Mouse (Mus musculus): ENCODE data around the gene Smarcd2.

Gene Smarcd2

GRCm38 (mm10) chr11:106272644-106273310 lies at the start of gene Smarcd2:
Gene Smarcd2, minus strand, starts transcription at chr11:106272972.
- DNase-seq (ENCODE audit: low spot score in 2 of 2): peak; percentile 100

DNA sequence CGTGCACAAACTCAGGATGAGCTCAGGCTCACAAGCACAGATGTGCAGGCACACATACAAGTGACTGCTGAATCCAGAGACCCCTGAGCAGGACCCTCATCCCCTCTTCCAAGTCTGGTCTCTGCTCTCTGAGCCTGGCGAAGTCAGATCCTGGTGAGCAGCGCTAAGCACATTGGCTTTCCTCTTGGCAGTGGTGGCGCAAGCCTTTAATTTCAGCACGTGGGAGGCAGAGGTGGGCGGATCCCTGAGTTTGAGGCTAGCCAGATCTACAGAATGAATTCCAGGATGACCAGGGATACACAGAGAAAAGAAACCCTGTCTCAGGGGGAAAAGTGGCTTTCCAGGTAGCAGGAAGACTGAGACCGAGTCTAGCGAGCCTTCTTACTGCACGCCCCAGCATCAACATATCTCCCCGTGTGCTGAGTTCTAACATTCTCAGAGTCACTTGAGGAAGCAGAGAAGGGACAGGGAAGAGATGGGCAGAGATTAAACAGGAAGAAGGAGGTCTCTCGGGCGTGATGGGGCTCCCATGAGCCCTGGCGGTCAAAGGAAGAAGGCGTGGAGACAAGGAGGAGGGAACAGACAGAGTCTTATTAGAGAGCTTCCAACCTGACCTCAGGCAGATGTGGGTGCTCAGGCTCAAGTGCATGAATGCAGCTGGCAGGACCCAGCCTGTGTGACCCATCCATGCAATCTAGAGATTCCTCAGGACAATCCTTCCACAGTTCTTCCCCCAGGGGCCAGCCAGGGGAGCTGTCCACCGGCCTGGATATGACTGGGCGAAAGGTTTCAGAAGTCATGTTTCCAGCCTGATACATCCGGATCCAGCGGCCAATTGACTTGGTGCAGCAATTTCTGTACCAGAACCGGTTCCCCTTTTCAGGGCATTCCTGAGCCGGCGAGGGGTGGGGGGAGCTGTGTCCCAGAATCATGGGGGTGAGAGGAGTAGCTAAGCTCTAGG lies 45.9 kb upstream of the Smarcd2 start:
- DNase-seq (ENCODE audit: low spot score in 2 of 2): peak in 1 of 2 experiments; percentile 14

DNA sequence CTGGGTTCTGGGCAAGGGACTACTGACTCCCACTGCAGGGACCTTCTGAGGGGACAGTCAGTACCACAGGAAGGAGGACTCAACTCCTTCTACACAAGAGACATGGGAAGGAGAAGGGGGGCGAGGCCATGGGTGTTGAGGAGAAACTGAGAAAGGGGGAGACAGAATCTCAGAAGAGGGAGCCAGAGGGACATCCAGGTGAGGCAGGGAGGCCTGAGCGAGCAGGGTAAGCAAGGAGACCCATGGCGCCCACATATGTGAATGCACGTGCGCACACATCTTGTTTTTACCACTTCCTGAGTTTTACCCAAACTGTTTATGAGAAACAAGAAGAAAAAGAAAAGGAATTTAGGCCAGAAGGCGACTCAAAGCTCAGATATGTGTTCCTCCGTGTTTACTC lies 45.0 kb upstream of the Smarcd2 start:
- no peak for DNase-seq (ENCODE audit: low spot score in 2 of 2)

DNA sequence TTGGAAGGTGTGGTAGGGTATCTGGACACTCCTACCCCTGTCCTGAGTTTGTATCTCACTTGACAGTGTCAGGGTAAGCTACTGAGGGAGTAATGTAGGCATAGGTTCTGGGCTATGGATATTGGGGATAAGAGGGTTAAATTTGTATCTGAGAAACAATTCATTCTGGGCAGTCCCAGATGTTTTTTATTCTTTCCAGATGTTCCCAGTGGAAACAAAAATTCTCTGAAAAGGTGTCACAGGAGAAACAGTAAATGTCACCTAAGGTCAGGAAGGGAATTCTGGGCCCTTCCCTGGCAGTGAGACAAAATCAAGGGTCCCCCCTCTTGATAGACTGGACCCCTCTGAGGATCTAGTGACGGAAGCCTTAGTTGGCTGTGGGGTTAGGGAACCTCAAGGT lies 43.6 kb upstream of the Smarcd2 start:
- no peak for DNase-seq (ENCODE audit: low spot score in 2 of 2)

- no peak for DNase-seq (ENCODE audit: low spot score in 2 of 2)
These were observed 41.6 kb upstream of the Smarcd2 start, which contains the start of gene Cd79b for GRCm38 (mm10) chr11:106314333-106314812. Gene Cd79b, minus strand, starts transcription at chr11:106314762.

DNA sequence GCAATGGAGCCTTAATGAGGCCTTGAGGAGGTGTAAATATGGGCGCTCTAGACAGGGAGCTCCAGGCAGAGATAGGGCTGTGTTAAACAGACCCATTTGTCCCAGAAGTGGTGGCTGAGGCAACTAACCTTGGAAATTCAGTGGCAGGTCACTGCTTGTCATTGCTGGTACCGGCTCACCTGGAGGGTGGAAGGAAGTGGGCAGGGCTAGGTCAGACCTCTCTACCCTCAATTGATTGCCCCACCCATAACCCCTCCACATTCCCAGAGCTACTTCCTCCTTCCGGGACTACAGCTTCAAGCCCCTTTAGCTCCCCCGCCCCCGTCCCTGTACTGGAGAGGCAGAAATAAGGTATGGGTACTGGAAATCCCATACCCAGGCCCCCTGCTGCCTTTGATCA lies 40.8 kb upstream of the Smarcd2 start:
- peak in 1 of 2 experiments; percentile 26 for DNase-seq (ENCODE audit: low spot score in 2 of 2)

DNA sequence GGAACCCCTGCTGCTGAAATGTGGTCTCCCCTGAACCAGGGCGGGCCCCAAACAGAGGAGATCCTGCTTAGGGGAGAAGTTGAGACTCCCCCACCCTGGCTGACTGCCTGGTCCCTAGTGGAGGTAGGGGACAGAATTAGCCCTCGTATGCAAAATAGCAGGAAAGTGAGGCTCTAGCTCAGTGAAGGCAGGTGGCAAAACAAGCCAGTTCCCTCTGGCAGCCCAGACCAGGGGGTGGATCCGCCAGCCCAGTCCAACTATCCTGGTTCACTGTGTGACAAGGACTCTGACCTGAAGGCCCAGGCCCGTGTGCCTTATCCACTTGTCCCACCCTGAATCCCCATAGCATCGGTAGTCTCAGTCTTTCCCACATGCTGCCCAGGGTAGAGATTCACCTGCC lies 37.4 kb upstream of the Smarcd2 start:
- no peak for DNase-seq (ENCODE audit: low spot score in 2 of 2)

GRCm38 (mm10) chr11:106308162-106308561 lies 35.4 kb upstream of the Smarcd2 start:
- DNase-seq (ENCODE audit: low spot score in 2 of 2): no peak

GRCm38 (mm10) chr11:106307432-106307831 lies 34.7 kb upstream of the Smarcd2 start:
- no peak for DNase-seq (ENCODE audit: low spot score in 2 of 2)

DNA sequence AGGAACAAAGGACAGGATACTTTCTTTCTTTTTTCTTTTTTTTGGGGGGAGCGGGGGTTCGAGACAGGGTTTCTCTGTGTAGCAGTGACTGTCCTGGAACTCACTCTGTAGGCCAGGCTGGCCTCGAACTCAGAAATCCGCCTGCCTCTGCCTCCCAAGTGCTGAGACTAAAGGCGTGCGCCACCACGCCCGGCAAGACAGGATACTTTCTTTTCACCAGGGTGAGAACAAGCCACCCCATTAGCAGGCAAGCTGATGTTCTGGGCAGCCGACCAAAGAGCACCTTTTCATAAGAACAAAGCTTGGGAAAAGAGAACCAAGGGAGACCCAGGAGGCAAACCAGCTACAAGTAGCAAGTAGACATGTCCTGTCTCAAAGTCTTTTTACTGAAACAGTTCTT lies 34.0 kb upstream of the Smarcd2 start:
- no peak for DNase-seq (ENCODE audit: low spot score in 2 of 2)

- no peak for DNase-seq (ENCODE audit: low spot score in 2 of 2)
These were observed 33.3 kb upstream of the Smarcd2 start for GRCm38 (mm10) chr11:106306065-106306385.

DNA sequence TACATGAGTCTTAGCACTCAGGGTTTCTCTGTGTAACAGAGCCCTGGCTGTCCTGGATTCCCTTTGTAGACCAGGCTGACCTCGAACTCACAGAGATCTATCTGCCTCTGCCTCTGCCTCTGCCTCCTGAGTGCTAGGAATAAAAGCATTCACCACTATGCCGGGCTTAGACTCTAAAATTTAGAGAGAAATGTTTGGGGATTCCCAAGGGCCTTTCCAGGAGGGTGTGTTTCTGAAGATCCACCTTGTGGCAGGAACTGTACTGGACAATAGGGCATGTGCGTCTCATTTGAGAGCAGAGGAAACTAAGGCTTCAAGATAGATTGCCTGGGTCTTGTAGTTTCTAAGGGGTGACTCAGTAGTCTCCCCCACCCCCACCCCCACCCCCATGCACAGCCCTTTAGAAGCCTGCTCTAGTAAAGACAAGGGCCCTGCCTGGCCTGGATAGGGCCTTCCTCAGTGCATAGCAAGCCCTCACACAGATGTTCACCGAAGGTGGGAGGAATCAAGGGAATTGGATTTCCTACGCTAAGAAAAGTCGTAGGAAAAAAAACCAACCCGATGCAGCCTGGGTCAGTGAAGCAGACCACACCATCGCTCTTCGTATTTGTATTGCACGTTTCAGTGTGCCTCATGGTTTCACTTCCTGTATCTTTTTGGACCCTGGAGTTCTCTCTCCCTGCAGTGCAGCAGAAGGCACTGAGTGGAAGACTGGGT lies 32.7 kb upstream of the Smarcd2 start:
- DNase-seq (ENCODE audit: low spot score in 2 of 2): no peak

DNA sequence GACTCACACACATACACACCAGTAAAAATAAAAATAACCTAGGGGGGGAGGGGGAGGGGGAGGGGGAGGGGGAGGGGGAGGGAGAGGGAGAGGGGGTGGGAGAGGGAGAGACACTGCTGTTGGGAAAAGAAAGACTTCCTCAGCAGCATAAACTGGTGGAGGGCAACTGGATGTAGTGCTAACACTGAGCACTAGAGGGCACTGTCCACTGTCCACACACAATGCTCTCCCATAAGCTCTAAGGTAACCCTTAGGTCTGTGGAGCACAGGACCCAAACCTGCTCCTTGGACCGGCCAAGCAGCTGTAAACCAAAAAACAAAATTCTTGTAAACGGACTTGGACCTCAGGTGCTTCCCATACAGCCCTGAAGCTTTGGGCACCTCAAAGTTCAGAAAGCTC lies 29.9 kb upstream of the Smarcd2 start:
- peak; percentile 28 to 38 for DNase-seq (ENCODE audit: low spot score in 2 of 2)

DNA sequence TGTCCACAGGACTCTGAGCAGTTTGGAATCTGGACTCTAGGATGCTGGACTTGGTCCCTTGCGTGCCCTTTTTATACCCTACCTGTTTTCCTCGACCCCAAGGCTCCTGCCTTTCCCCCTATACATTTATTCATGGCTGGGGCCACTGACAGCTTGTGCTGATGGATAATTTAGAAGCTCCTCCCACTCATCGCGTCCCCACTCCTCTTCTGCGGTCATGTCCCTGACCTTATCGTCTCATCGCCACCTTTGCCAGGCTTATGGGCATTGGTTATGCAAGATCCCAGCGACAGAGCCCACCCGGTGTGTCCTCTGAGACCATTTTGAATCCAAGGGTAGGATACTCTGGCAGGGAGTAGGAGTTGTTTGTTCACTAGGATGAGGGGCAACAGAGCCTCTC lies 29.0 kb upstream of the Smarcd2 start, which contains the start of gene Gh:
Gene Gh, minus strand, starts transcription at position 101 of the 400 bp plus-strand sequence.
- no peak for DNase-seq (ENCODE audit: low spot score in 2 of 2)

GRCm38 (mm10) chr11:106291861-106292260 lies 19.1 kb upstream of the Smarcd2 start:
- DNase-seq (ENCODE audit: low spot score in 2 of 2): no peak

DNA sequence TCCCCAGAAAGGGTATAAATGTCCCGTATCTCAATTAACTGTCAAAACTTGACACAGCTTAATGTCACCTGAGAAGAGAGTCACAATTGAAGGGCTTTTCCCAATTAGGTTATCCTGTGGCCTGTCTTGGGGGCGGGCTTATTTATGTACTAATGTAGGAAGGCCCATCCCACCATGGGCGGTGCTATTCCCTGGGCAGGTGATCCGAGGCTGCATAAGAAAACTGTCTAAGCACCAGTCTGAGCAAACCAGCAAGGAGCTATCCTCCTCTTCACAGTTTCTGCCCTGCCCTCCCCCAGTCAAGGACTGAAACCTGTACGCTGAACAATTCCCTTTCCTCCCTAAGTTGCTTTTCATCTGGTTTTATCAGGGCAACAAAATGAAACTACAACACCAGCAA lies 17.6 kb upstream of the Smarcd2 start:
- no peak for DNase-seq (ENCODE audit: low spot score in 2 of 2)

GRCm38 (mm10) chr11:106289369-106289768 lies 16.6 kb upstream of the Smarcd2 start:
- peak in 1 of 2 experiments; percentile 38 for DNase-seq (ENCODE audit: low spot score in 2 of 2)

DNA sequence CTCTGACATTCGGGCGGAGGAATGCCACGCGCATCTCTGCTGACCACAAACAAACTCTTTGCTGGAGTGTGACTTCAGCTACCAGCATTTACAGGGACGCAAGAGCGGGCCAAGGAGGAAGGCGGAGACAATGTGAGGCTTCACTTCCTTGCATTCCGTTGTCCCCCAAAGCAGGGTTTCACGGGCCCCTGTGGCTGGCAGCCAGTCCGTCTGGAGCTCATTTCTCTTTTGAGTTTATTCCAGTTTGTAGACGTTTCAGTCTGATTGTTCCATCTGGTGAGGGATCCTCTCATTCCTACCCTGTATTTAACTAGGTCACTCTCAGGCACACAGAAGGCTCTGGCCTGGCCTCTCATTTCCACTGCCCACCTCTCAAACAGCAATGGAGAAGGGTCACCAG lies 14.2 kb upstream of the Smarcd2 start:
- DNase-seq (ENCODE audit: low spot score in 2 of 2): no peak

GRCm38 (mm10) chr11:106286206-106286605 lies 13.4 kb upstream of the Smarcd2 start:
- no peak for DNase-seq (ENCODE audit: low spot score in 2 of 2)

- DNase-seq (ENCODE audit: low spot score in 2 of 2): no peak
These were observed 11.4 kb upstream of the Smarcd2 start for GRCm38 (mm10) chr11:106284126-106284525.

GRCm38 (mm10) chr11:106283371-106283770 lies 10.6 kb upstream of the Smarcd2 start:
- no peak for DNase-seq (ENCODE audit: low spot score in 2 of 2)

GRCm38 (mm10) chr11:106282452-106282851 lies 9.7 kb upstream of the Smarcd2 start:
- no peak for DNase-seq (ENCODE audit: low spot score in 2 of 2)

All from urinary bladder, postnatal 36 days (tissue).